14 mouse cellular contexts compared by ENCODE assay signal in the genomic region with DNA sequence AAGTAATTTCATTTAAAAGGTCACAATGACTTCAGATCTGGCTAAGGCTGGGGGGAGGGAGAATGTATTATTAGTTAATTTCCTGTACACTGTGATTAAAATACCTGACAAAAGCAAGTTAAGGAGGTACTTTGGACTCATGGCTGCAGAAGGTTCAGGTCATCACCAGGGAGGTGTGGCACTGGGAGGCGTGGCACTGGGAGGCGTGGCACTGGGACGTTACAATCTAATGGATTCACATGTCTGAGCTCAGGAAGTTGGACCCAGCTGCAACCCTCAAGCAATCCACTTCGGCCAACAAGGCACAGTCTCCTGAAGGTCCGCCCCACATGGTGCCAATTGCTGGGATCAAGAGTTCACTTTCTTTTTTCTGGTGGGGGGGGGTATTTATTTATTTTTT. TPM values are rescaled to one million over a fixed set of nuclear protein-coding genes. Genes with fewer than 3 reads are reported as not detected.
A peak's percentile ranks its signal among the peaks of the same experiment; 100 is the strongest.
DNase-seq lines count a peak whose midpoint lies in the region; ATAC-seq and TF ChIP-seq lines count a peak whose summit lies in the region.
"Had no signal": no experiment of that assay in that cellular context is flagged by ENCODE, and none has a peak within 500 bp of the region (broad histone marks: within the 10 kb centered on the region; RNA-seq: fewer than 3 reads in every experiment).

No protein-coding gene starts in this region.

- H3K36me3 ChIP-seq in intestine, postnatal 0 days (ENCODE audit: control insufficient read depth, insufficient read depth) = no peaks in the 10 kb centered on the region
- no peaks in the 10 kb centered on the region for H3K36me3 ChIP-seq in liver, embryonic 14.5 days (replicated peaks; ENCODE audit: control insufficient read depth, insufficient read depth, low read depth)

- TF ChIP-seq CTCF in intestine, postnatal 0 days (IDR thresholded peaks at IDR 0.05; ENCODE audit: low read depth) = no peak
- TF ChIP-seq CTCF in liver, embryonic 14.5 days (IDR thresholded peaks at IDR 0.05; ENCODE audit: low read depth) = no peak

- 39% methylated on average over 5 of the region's 5 CpGs for WGBS in intestine, postnatal 0 days
- WGBS in liver, embryonic 14.5 days (ENCODE audit: insufficient replicate concordance) = 20% methylated on average over 5 of the region's 5 CpGs

- H3K4me3 ChIP-seq in intestine, postnatal 0 days (ENCODE audit: low read depth, low read length) = no peak overlapping the region
- H3K4me3 ChIP-seq in liver, embryonic 14.5 days (ENCODE audit: insufficient read depth in 1 of 2, low read depth in 2 of 2, low read length in 2 of 2) = no peak overlapping the region

- H3K9ac ChIP-seq in intestine, postnatal 0 days (ENCODE audit: low read depth, low read length) = no peak overlapping the region
- H3K9ac ChIP-seq in liver, embryonic 14.5 days (replicated peaks) = no peak overlapping the region
- H3K9ac ChIP-seq: hindbrain, embryonic 14.5 days; lung, embryonic 14.5 days had no signal

- peak; percentile 88 for ATAC-seq in intestine, postnatal 0 days
- peak; percentile 39; the same call in 1 of the 2 replicates for ATAC-seq in liver, embryonic 14.5 days (ENCODE audit: insufficient read depth)

- 0 out of 2 replicates have a peak, but pooled peaks cover 3% of the 10 kb centered on the region for H3K4me1 ChIP-seq in intestine, postnatal 0 days (replicated peaks; ENCODE audit: control insufficient read depth, insufficient read depth, low read length)
- peaks cover 0 to 7% of the 10 kb centered on the region in 2 experiments; a peak in 2 of 4 replicates for H3K4me1 ChIP-seq in liver, embryonic 14.5 days (replicated peaks; ENCODE audit: control insufficient read depth in 2 of 2, insufficient read depth in 2 of 2, low read length in 1 of 2)

- H3K4me2 ChIP-seq in intestine, postnatal 0 days (replicated peaks; ENCODE audit: low read depth) = no peak overlapping the region
- no peak overlapping the region for H3K4me2 ChIP-seq in liver, embryonic 14.5 days (ENCODE audit: low read depth)
- H3K4me2 ChIP-seq: hindbrain, embryonic 14.5 days; lung, embryonic 14.5 days had no signal

- H3K9me3 ChIP-seq in intestine, postnatal 0 days (ENCODE audit: control insufficient read depth) = no peaks in the 10 kb centered on the region
- no peaks in the 10 kb centered on the region for H3K9me3 ChIP-seq in liver, embryonic 14.5 days (ENCODE audit: control insufficient read depth, low read length)

- peak; percentile 36 for DNase-seq in cerebellum, adult 9-11 months
- DNase-seq in cerebellum, adult 11 months = no peak
- peak; percentile 22 for DNase-seq in 416B (ENCODE audit: low read depth)
- DNase-seq in liver, embryonic 14.5 days (ENCODE audit: low read depth in 3 of 3, low spot score in 3 of 3) = no peak
- no peak for DNase-seq in lung, adult 18-20 months
- DNase-seq in thymus, postnatal 4 days = no peak
- DNase-seq in thymus, postnatal 10 days (ENCODE audit: low spot score in 2 of 2) = no peak
- DNase-seq: adrenal gland, adult 8-10 months; cerebellum, postnatal 10 days; lung, embryonic 14.5 days; thymus, adult 18-20 months had no signal

- no peak for TF ChIP-seq EP300 in liver, embryonic 14.5 days (IDR thresholded peaks at IDR 0.05; ENCODE audit: low read depth)

- no peak overlapping the region for H3K27ac ChIP-seq in intestine, postnatal 0 days (ENCODE audit: low read depth, low read length)
- H3K27ac ChIP-seq in liver, embryonic 14.5 days = no peak overlapping the region
- H3K27ac ChIP-seq: hindbrain, embryonic 14.5 days had no signal

- H3K27me3 ChIP-seq in intestine, postnatal 0 days (replicated peaks; ENCODE audit: control insufficient read depth, insufficient read depth, low read length) = no peaks in the 10 kb centered on the region
- H3K27me3 ChIP-seq in liver, embryonic 14.5 days (ENCODE audit: control insufficient read depth, insufficient read depth, low read length) = no peaks in the 10 kb centered on the region

RNA-seq across cellular contexts. Expression of a gene that starts 4.2 kb away (rescaled TPM):
- 16.7 and 17.1 TPM in 2 replicates for polyA plus RNA-seq in intestine, postnatal 0 days (2015; fragmentation: Nextera tagmentation; extraction: Ambion mirVana)
- polyA plus RNA-seq in liver, embryonic 14.5 days (2012; rRNA removed) = not detected in 2 replicates
- not detected in 2 replicates for polyA plus RNA-seq in liver, embryonic 14.5 days (2014; fragmentation: Nextera tagmentation; extraction: Ambion mirVana)
- polyA plus RNA-seq: embryonic facial prominence, embryonic 11.5 days; lung, embryonic 14.5 days had no signal

RNA-seq across cellular contexts. Expression of a gene that starts 23.2 kb away (rescaled TPM):
- 25.1 and 31.4 TPM in 2 replicates for polyA plus RNA-seq in intestine, postnatal 0 days (2015; fragmentation: Nextera tagmentation; extraction: Ambion mirVana)
- polyA plus RNA-seq in liver, embryonic 14.5 days (2012; rRNA removed) = 36.4 and 51.0 TPM in 2 replicates
- 30.5 and 32.9 TPM in 2 replicates for polyA plus RNA-seq in liver, embryonic 14.5 days (2014; fragmentation: Nextera tagmentation; extraction: Ambion mirVana)

RNA-seq across cellular contexts. Expression of a gene that starts 50.8 kb away (rescaled TPM):
- polyA plus RNA-seq in intestine, postnatal 0 days (2015; fragmentation: Nextera tagmentation; extraction: Ambion mirVana) = 4.7 and 5.8 TPM in 2 replicates
- polyA plus RNA-seq in liver, embryonic 14.5 days (2012; rRNA removed) = 30.8 and 33.6 TPM in 2 replicates
- 4.3 and 5.1 TPM in 2 replicates for polyA plus RNA-seq in liver, embryonic 14.5 days (2014; fragmentation: Nextera tagmentation; extraction: Ambion mirVana)

Comparison
In these comparisons a context has a peak if more than half of its experiments do, and no peak if none do; other contexts are left out.
1. DNase-seq: peak in cerebellum, adult 9-11 months (single experiment) and 416B (single experiment); none in cerebellum, adult 11 months (single experiment), liver, embryonic 14.5 days (0 of 3), lung, adult 18-20 months (0 of 2), thymus, postnatal 4 days (single experiment) and thymus, postnatal 10 days (0 of 2).
2. RNA of a gene that starts 4.2 kb away (polyA plus RNA-seq): 16.7 to 17.1 TPM in intestine, postnatal 0 days; not detected in liver, embryonic 14.5 days; every median in the first group is over 10 times any median in the second.